Mouse (Mus musculus) G1E (cell line): Measurements from ENCODE around the gene Fam71b.

Source experiments
- CTCF ChIP-seq: IDR thresholded peaks from 2 replicates; pipeline ENCODE4 v1.5.1; 2012; ENCODE audit warnings: low read depth, low read length, inconsistent platforms, mixed read lengths
- GATA1 ChIP-seq: IDR thresholded peaks from 2 replicates; pipeline ENCODE4 v1.6.1; 2012; ENCODE audit warnings: borderline replicate concordance, low read length, inconsistent platforms, mixed read lengths
- POLR2AphosphoS5 ChIP-seq: IDR thresholded peaks from 2 replicates; pipeline ENCODE4 v1.6.1; 2012; ENCODE audit warnings: low read depth, low read length, inconsistent platforms; ENCODE audit not compliant: insufficient replicate concordance
- TAL1 ChIP-seq: conservative IDR thresholded peaks from 2 replicates; pipeline ENCODE4 v1.6.1; 2012; ENCODE audit warnings: low read depth, low read length, inconsistent platforms, mixed read lengths

- TF ChIP-seq CTCF (no peak), GATA1 (no peak), POLR2AphosphoS5 (no peak), TAL1 (no peak)
Measured at GRCm38 (mm10) chr11:46349681-46350410, 46.5 kb upstream of the Fam71b start.
